Mouse (Mus musculus) heart, postnatal 25 days (tissue): ENCODE data around the gene St8sia2. TPM values are rescaled to one million over a fixed set of nuclear protein-coding genes. Genes with fewer than 3 reads are reported as not detected.

Experiments used
- DNase-seq: peaks from one replicate; pipeline ENCODE4 v3.0.0; 2022; ENCODE audit warnings: low spot score
- intact Hi-C: fragments of 180-260 bp; cut with DNase I; formaldehyde crosslinking; loops from one replicate; pipeline ENCODE4 v1.15.1; 2025
- total RNA-seq, 2 experiments: library from RNA; stranded (reverse); gene quantifications; 2 replicates each; pipeline ENCODE4 v1.2.3; 2021

St8sia2 gene
- under 1 TPM; 0.36 TPM for total RNA-seq

DNA sequence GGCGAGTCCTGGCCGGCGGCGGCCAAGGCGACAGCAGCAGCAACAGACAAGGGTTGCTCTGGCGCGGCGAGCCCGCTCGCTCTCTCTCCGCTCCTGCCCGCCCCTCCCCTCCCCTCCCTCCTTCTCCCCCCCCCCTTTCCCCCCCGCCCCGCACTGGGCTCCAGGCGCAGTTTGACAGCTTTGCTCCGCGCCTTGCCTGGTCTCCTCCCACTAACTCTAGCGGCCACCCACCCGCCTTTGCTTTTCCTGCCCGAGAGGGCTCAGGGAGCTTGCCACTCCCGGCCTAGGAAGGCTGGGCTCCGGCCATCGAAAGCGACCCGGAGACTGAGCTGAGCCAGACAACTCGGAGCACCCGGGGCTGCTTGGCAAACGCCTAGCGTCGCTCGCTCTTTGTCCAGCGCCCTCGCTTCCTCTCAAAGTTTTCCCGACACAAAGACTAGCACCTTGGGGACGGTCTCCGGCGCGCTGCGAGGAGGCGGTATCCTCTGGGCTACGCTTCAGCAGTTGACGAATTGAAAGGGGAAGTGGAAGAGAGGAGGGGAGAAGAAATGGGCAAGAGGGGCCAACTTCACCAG, at the start of gene St8sia2:
Gene St8sia2, minus strand, starts transcription at position 90 of the 575 bp plus-strand sequence.
- DNase-seq, result no peak
- intact Hi-C loops, result no loop called here

DNA sequence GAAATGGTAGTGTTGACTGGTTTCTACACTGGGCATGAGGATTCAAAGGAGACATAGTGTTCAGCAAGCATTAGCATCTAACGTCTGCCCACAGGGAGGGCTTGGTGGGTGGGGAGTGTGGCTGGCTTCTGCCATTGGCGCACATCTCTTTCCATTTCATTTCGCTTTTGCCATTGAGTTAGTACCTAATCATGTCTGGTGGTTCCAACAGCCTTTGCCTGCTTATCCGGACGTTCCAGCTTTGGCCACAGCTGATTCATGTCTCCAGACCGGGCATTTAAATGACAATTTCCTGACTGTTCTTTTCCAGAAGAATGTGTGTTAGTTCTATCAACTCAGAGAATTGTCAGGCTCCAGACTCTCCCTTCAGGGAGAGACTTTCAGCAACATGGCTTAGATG, 47.6 kb upstream of the St8sia2 start:
- no peak for DNase-seq
- intact Hi-C loops, result no loop called here

DNA sequence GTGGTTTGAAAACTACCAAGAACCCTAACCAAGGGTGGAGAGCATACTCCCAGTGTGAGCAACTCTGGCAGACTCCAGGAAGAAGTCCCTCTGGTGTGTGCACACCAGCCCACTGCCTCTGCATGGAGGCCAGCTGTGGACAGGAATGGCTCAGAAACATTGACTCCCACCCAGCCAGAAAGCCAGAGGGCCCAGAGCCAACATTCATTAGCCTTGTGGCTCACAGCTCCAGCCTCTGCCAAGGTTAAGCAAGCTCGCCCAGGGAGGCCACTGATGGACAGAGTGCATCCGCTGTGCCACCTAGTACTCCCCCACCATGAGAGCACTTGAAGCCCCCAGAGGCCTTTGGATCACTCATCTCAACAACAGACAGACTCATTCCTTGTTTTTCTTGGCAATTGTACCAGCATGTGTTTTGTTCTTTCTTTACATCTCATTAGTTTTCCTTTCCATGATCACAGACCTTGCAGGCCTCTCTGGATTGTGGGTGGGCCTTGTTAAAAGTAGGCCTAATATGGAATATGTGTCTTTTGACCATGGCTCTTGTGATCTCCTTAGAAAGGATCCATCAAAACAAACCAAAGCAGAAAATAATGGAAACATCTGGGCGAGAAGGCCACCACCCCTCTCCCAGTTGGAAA, 46.9 kb upstream of the St8sia2 start:
- intact Hi-C loops, result no loop called here
- peak; percentile 8 for DNase-seq

DNA sequence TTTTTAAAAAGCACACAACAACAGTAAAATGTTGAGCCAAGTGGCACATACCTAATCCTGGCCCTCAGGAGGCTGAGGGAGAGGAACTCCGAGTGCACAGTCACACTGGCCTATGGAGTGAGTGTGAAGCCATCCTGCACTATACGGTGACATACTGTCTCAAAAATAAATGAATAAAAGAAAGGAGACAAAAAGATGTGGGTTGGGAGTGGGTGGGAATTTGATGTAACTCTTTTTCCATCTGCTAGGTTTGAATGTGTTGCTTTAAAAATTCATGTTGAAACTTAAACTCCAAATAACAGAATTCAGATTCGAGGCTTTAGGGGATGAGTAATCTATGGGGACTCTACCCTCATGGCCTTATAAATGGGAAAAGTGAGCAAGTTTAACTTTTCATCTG, 46.2 kb upstream of the St8sia2 start:
- DNase-seq, result no peak
- intact Hi-C loops, result no loop called here

DNA sequence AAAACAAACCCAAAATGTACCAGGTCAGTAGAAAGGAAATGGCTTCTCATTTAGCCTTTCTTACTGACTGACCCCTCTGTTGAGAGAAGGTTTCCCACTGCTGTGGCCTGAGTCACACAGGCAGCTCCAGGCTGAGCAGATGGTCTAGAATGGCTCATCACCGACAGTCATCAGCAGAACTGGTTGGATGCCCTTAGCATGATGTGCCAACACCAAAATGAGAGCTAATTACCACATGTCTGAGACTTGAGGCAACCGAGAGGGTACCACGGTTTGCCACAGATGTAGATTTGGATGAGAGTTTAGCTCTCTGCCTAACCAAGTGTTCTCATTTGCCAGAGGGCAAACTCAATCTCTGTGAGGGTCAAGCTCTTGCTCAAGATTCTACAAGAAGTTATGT, 42.3 kb upstream of the St8sia2 start:
- DNase-seq, result no peak
- intact Hi-C loops, result no loop called here

DNA sequence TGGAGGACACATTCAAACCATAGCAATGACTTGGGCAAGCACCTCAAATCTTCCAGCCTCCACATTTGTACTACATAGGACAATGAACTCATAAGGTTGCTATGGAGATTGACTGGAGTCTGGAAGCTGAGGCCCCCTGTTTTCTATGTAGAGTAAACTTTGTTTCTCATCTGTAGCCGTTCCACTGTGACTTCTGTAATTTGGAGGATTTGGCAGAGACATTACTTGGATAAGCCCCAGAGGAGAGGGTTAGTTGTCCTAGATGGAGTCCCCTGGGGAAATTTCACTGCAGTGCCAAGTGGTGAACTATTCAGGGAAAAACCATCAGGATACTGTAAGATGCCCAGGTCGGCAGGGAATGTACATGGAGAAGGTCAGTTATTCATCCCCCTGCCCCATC, 34.1 kb upstream of the St8sia2 start:
- intact Hi-C loops, result no loop called here
- DNase-seq, result no peak

DNA sequence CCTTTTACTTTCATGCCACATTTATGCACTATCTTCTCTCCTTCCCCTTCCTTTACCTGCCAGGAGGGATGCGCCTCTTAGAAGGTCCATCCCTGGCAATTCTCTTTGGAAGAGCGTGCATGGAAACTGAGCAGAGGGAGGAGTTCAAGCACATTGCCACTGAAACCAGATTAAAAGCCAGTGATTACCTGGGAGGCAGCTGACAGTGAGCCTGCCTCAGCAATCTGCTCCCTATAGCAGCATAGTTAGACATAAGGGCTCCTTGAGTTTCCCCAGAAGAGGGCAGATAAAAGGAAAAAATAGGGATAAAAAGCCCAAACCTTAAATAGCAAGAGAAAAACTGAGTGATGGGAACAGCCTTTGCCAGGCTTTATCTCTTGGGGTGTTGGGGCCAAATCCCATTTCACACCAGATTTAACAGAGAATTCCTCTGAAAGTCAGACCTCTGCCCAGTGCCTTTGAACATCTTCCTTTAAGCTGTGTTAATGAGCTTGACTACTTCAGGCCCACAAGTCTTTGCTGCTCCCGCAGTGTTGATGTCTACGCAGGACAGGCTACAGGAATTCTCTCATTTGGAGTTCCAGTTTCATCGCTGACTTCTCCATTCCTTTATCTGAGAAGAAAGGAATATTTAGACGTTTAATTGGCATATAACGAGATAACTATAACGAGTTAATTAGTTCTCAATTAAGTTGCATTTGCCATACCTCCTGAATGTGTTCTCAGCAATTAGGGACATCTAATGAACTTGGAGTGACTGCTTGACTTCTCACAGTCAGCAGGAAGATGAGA, 31.9 kb upstream of the St8sia2 start:
- intact Hi-C loops, result no loop called here
- no peak for DNase-seq

DNA sequence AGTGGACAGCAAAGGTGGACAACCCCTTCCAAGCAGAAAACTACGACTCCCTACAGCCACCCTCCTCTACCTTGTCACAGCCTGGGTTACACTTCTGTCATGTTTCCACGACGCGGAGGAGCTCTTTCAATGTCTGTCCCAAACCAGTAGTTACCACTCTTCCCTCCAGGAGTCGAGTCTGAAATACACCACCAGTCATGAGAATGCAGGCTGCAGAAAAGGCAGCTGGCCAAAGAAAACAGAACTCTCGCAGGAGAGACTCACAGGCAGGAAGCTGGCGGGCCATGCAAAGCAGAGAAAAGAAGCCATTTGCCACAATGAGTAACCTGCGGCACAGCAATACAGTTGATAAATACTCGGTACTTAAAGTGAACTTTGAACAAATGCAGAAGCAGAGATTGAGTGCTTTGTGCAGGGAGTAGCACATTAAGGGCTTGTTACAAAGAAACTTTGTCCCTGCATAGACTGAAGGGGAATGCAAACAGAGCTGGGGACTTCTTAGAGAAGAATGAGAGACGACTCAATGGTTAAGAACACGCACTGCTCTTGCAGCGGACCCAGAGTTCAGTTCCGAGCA, 30.2 kb upstream of the St8sia2 start:
- intact Hi-C loops, result no loop called here
- no peak for DNase-seq

DNA sequence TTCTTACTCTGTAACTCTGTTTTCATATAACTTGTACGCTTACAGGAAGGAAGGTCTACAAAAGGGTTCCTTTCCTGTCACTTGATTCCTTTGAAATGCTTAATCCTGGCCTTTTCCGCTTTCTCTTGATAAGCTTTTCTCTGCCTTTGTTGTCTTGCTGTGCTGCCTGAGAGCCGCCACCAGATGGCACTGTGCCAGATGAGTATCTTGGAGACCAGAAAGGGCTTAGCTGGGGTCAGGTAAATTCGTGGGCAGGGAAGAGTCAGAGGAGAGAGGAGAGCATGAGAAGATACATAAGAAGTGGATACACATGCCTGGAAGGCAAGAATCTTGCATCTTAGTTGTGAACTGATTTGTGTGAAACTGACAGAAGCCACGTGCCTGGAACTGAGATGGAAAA, 11.5 kb upstream of the St8sia2 start:
- DNase-seq, result no peak
- intact Hi-C loops, result loop anchor here (2.0 to 10.0 kb wide), 3 partner anchors 332 to 1090 kb away; no protein-coding TSS in a partner anchor

DNA sequence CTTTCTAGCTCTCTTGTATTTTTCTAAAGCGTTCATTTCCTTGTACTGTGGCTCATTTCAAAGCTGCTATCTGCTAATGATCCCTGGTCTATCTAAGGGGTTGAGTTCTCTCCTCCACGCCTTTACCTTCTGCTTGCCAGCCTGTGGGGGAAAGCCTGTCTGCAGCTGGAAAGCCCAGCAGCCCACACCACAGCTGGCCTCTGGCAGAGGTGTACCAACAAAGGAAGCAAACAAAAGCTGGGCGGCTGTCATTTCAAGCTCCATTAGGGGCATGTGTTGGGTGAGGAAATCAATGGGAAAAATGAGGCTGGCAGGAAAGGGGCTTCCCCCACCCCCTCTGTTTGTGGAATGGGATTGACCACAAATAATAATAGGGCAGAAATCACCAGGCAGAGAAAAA, 10.7 kb upstream of the St8sia2 start:
- intact Hi-C loops, result loop anchor here (2.0 to 10.0 kb wide), 3 partner anchors 333 to 1091 kb away; no protein-coding TSS in a partner anchor
- no peak for DNase-seq

DNA sequence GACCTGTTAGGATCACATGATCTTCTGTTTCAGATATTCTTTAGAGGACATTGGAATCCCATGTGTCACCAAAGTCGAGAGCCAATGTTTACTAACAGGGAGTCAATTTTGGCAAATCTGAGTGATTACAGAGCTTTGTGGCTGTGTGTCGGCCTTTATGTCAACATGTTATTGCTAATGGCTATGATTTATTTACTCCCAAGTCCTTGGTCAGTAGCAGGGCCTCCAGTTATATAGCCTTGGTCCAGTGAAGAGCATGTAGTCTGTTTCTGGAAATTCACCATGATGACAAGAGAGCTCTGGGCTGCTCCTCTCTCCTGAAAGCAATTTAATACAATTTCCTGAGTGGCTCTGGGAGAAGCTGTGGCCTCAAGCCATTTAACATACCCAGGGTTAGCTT, 9.1 kb upstream of the St8sia2 start:
- DNase-seq, result no peak
- intact Hi-C loops, result loop anchor here (10.0 kb wide), 2 partner anchors 368 to 1092 kb away; no protein-coding TSS in a partner anchor

DNA sequence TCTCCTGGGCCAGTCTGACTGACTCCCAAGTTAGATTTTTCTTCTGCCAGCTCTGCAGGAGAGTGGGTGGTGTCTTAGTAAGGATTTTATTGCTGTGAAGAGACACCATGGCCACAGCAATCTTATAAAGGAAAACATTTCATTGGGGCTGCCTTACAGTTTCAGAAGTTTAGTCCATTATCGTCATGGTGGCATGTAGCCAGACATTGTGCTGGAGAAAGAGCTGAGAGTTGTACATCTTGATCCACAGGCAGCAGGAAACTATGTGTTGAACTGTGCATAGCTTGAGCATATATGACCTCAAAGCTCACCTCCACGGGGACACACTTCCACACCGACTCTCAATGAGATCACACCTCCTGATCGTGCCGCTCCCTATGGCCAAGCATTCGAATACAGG, 8.3 kb upstream of the St8sia2 start:
- intact Hi-C loops, result loop anchor here (10.0 kb wide), 2 partner anchors 367 to 1093 kb away; no protein-coding TSS in a partner anchor

DNA sequence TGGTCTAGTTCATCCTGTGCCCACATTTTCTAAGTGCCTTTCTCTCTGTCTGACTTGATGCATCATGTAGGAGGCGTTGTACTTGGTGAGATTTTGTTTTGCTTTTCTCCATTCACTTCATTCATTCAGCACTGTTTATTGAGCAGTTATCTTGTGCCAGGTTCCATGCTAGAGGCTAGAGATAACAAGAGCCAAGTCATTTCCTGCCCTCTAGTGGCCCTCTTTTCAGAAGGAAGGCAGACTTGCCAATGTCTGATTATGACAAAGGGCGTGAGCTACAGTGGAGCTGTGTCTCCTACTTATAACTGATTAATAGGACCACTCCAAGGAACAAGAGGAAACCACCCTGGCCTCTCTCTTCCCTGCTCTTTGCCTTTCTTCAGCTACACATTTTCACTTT, 3.1 kb upstream of the St8sia2 start:
- intact Hi-C loops, result no loop called here
- DNase-seq, result no peak

More for the DNA sequence above, 8.3 kb upstream of the St8sia2 start:
- no peak for DNase-seq

DNA sequence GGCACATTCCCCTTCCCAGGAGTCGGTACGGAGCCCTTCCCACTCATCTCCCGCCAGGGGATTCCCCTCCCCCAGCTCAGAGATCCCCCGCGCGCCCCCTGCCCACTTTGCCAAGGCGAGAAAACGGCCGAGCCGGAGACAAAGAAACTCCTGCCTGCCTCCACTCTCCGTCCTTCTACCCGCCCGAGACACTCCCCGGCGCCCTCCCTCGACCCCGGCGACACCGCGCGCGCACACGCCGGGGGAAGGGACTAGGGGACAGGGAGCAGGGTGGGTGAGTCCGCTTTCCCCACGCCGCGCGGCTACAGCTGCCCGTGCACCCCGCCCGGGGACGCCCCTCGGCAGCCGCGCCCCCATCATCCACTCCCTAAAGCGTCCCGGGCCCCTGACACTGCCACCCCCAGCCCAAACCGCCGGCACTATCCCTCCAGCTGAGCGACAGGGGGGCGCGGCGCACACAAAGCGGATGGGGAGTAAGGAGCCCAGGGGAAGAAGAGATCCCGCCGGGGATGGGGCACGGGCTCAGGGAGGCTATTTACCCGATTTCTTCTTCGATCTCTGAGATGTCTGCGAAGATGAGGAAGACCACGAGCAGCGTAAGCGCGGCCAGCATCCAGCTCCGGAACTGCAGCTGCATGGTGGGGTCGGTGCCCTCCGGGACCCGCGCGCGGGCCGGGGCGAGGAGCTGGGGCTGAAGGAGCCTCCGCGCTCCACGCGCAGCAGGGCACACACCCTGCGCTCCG, 461 bp downstream of the St8sia2 start:
- no peak for DNase-seq
- intact Hi-C loops, result no loop called here

DNA sequence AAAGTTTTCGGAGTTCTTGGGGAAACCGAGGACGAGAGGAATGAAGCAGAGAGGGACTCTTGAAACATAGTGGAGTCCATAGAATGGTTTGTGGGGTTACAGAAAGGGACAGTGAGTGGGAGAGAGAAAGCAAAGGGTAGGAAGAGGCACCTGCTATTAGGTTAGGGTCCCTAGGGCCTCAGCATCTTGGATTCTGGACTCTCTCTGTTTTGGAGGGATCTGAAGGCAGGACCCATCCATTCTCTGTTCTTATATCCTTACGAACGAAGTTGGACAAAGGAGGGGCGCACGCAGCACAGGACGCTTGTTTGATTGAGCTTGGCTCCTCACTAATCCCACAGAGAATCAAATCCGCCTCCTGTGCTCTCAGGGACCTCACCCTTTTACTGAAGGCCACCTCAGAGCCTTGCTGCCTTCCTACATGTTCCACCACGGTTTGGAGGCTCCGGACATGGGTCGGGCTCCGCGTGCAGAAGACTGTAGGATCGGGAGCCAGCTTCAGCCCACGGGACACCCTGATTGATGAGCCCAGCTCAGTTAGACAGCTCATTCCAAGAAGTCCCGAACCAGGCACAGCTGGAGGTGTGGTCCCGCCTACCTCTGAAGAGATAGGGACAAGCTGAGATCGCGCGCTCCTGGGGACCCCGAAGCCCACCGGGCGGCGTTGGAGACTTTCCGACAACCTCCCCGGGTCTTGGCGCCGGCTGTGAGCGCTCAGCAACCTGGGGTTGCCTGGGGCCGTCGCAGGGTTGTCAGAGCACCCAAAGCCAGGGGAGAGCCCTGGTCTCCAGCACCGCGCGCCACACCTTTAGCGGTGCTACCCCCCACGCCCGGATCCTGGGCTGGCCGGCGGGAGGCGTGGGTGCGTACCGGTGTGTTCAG, 1.3 kb downstream of the St8sia2 start:
- no peak for DNase-seq
- intact Hi-C loops, result no loop called here

DNA sequence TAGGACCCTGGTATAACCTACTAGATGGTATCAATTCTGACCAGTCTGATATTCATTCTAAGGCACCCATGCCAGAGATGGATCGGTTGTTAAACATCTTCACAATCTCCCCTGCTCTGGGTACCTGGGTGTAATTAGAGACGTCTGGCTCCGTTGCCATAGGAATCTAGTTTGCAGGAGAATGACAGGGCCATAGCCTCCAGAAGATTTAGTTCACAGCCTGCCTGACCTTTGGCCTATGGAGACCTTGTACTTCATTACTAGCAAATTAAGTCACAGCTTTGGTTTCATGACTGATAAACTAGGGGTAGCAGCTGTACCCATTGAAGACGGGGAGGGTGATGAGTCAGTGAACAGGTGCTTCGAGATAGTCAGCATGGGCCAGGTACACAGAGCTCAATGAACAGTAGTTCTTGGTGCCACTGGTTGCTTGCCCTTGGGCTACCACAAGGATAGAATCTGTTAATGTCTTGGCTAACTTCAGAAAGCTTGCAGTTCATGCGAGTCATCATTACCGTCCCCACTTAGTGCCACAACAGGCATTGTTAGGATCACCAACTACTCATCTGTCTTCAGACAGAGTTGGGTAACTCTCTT, 4.4 kb downstream of the St8sia2 start:
- intact Hi-C loops, result no loop called here
- no peak for DNase-seq

DNA sequence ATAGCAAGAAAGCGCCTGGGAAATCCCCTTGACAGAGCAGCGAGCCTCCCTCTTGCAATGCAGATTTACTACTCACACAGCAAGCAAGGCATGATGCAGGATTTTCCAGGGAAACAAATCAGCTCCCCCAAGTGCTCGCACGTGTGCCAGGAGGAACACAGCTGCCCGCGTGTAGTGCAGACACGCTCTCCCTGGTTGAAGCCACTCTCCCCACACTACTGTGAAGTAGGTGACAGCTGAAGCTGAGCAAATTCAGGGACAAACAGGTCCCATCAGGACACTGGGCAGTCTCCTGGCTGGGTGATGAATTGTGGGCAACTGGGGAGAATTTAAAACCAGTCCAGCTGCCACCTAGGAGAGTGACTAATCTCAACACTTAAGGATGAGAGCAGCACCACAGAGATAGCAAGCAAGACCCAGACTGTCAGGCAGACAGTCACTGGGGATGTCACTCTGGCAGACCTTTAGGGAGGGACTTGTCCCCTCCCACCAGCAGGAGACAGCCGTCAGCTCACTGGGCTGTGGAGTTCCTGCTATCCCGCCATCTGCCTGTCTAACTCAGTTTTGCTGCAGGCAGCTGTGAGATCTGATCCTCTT, 6.6 kb downstream of the St8sia2 start:
- no peak for DNase-seq
- intact Hi-C loops, result no loop called here

DNA sequence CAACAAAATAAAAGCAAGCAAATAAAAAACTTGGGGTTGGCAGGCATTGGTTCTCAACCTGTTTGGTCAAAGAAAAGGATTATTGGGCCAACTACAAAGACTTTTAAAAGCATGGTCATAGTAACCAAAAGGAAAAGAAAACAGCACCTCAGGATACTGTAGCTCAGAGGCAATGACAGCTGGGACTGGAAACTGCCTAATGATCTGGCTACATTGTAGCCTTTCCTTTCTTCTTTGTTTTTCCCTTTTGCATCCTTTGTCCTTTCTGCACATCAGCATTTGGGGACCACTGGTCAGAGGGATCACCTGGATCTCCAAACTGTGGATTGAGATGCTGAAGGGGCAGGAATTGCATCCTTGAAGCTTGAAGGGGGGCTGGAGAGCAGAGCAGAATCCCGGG, 7.1 kb downstream of the St8sia2 start:
- intact Hi-C loops, result no loop called here
- no peak for DNase-seq
